8 mouse cellular contexts compared by ENCODE assay signal in the genomic region with DNA sequence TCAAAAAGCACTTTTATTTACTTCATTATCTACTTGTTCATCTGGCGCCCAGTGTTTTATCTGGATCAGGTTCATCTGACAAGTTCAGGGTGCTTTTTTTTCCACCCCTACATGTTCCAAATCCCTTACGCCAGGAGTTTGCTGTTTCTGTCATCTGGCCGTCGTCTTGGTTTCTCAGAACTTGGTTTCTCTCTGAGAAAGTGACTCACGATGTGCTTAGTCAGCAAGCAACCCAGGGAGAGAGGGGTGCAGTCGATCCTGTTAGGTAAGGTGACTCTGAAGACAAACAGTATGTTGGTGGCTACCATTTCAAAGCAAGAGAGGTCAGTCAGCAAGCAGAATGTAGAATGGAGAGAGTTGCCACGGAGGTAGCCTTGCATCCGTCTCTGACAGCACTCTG.
"Had no signal": no experiment of that assay in that cellular context is flagged by ENCODE, and none has a peak within 500 bp of the region (broad histone marks: within the 10 kb centered on the region; RNA-seq: fewer than 3 reads in every experiment).

No protein-coding gene starts in this region.

- DNase-seq: kidney, adult 2 months; kidney, postnatal 25 days; layer of hippocampus, postnatal 36 days; liver, embryonic 13.5 days; liver, postnatal 0 days; lung, postnatal 14 days; thymus, adult 2 months; thymus, postnatal 25 days had no signal
